Mouse (Mus musculus) heart, embryonic 15.5 days (tissue): ENCODE measurements around the gene Auts2. TPM values are rescaled to one million over a fixed set of nuclear protein-coding genes. Genes with fewer than 3 reads are reported as not detected.

Experiments used
- ATAC-seq: fragments of 200-750 bp; cut with Nextera tagmentation; replicated peaks from 2 replicates; pipeline ENCODE4 v1.8.0; 2017; ENCODE audit warnings: low read depth, moderate TSS enrichment; ENCODE audit not compliant: insufficient number of reproducible peaks, insufficient read depth, low FRiP score
- H3K27ac ChIP-seq: fragments of 300-500 bp; sonication (generic); 2 replicates; pipeline ENCODE4 v1.5.1; 2015; ENCODE audit warnings: mild to moderate bottlenecking, inconsistent platforms
- H3K27me3 ChIP-seq: fragments of 300-500 bp; sonication (generic); 2 replicates; pipeline ENCODE4 v1.6.1; 2015; ENCODE audit warnings: inconsistent platforms
- H3K36me3 ChIP-seq: fragments of 300-500 bp; sonication (generic); 2 replicates; pipeline ENCODE4 v1.6.1; 2015; ENCODE audit warnings: mild to moderate bottlenecking, inconsistent platforms
- H3K4me1 ChIP-seq: fragments of 300-500 bp; sonication (generic); replicated peaks from 2 replicates; pipeline ENCODE4 v1.6.1; 2015; ENCODE audit warnings: inconsistent platforms
- H3K4me2 ChIP-seq: fragments of 300-500 bp; sonication (generic); 2 replicates; pipeline ENCODE4 v1.6.1; 2015; ENCODE audit warnings: inconsistent platforms, mild to moderate bottlenecking, moderate library complexity
- H3K4me3 ChIP-seq: fragments of 300-500 bp; sonication (generic); 2 replicates; pipeline ENCODE4 v1.5.1; 2015; ENCODE audit warnings: mild to moderate bottlenecking, inconsistent platforms
- H3K9ac ChIP-seq: fragments of 300-500 bp; sonication (generic); 2 replicates; pipeline ENCODE4 v1.6.1; 2015; ENCODE audit warnings: mild to moderate bottlenecking, inconsistent platforms
- H3K9me3 ChIP-seq: fragments of 300-500 bp; sonication (generic); replicated peaks from 2 replicates; pipeline ENCODE4 v1.6.1; 2016; ENCODE audit warnings: inconsistent platforms
- WGBS: fragments of 180-500 bp; shearing (Covaris S2); methylation state at CpG from one replicate; pipeline ENCODE4 v1.1.7; 2015; ENCODE audit warnings: mixed read lengths; 5-methylcytosine and 5-hydroxymethylcytosine counted together
- polyA plus RNA-seq: library from polyadenylated mRNA; unstranded; fragments of >200 nt; fragmentation: Nextera tagmentation; extraction: Ambion mirVana; gene quantifications from 2 replicates; pipeline ENCODE4 v1.2.1, GENCODE M21; 2015

Gene Auts2
- polyA plus RNA-seq, 1 experiment from 2014 or later: 12.9 TPM

DNA sequence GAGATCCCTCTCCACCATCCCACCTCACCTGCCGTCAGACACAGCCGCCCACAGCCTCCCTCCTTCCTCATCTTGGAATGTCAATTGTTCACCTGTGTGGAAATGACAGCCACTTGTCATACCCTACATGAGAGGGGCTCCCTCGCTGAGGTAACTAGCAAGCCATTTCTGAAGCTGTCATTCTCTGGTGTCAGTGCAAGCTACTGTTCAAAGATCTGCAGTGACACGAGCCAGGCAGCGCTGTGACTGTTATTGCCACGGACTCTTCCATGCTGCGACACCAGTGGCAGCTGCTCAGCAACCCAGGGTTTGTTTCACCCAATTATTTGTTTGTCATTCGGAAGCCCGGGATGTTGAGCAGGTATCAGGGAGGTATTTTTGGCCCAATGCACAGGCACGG lies 1030.5 kb downstream of the Auts2 start:
- Histone ChIP-seq H3K4me2 (no peak overlapping the region), H3K9me3 (no peaks in the 10 kb centered on the region), H3K9ac (no peak overlapping the region), H3K36me3 (no peaks in the 10 kb centered on the region; the same call in 1 of the 2 replicates), H3K4me3 (no peak overlapping the region), H3K27ac (no peak overlapping the region), H3K4me1 (peaks cover 29% of the 10 kb centered on the region), H3K27me3 (no peaks in the 10 kb centered on the region)
- no peak for ATAC-seq
- 86% methylated on average over 10 of the region's 10 CpGs for WGBS

DNA sequence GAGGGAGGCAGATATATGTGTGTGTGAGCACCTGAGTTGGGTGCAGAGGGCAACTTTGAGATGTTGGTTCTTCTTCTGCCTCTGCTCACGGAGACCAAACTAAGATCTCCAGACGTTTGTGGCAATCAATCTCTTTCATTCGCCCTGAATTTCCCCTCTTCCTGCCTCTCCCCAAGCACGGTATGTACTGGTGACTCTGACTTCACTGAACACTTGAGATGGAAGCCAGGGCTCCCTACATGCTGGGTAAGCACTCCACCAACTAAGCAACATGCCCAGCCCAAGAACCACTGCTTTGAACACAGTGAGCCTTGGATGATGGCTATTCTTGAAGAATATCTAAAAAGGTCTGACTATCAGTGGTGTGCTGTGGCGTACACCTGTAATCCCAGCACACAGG lies 1032.5 kb downstream of the Auts2 start:
- Histone ChIP-seq H3K36me3 (no peaks in the 10 kb centered on the region; the same call in 1 of the 2 replicates), H3K27me3 (no peaks in the 10 kb centered on the region), H3K4me3 (no peak overlapping the region), H3K27ac (no peak overlapping the region), H3K4me1 (peaks cover 9% of the 10 kb centered on the region), H3K9me3 (no peaks in the 10 kb centered on the region), H3K9ac (no peak overlapping the region), H3K4me2 (no peak overlapping the region)
- ATAC-seq: no peak
- 68% methylated on average over 5 of the region's 5 CpGs for WGBS

DNA sequence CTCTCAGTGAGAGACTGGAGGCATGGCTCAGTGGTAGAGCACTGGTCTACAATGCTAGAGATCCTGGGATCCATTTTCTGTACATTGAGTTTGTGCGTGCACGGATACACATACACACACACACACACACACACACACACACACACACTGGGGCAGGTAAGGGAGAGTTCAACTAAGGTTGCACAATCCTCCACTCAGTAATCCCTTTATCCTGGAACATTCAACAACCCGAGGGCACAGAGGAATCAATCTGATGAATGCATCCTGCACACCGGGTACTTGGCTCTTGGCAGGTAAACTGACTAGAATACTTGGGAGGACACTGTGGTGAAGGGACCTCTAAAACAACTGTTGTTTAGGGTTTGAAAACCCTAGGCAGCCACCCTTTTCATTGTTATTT lies 1033.8 kb downstream of the Auts2 start:
- Histone ChIP-seq H3K36me3 (no peaks in the 10 kb centered on the region; the same call in 1 of the 2 replicates), H3K9ac (no peak overlapping the region), H3K27me3 (no peaks in the 10 kb centered on the region), H3K27ac (no peak overlapping the region), H3K9me3 (no peaks in the 10 kb centered on the region), H3K4me2 (no peak overlapping the region), H3K4me1 (peaks cover 4% of the 10 kb centered on the region; the same call in 1 of the 2 replicates), H3K4me3 (no peak overlapping the region)
- 79% methylated on average over 4 of the region's 4 CpGs for WGBS
- no peak for ATAC-seq

DNA sequence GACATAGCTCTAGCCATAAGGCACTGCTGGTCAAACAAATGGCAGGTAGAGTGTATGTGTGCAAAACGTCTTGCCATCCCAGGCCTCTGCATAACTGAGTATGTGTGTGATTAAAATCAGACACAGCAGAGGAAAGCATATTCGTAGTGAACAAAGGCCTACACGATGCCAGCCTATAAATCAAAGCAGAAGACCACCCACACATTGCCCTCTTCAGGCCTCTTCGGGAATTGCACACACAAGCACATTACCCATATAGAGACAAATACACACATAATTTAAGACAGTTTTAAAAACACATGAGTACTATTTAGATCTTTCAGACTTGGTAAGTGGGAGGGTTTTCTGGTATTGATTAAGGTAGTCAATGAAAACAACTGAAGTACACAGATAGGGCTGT lies 1044.3 kb downstream of the Auts2 start:
- Histone ChIP-seq H3K9me3 (no peaks in the 10 kb centered on the region), H3K4me3 (no peak overlapping the region), H3K27ac (no peak overlapping the region), H3K4me2 (no peak overlapping the region), H3K27me3 (no peaks in the 10 kb centered on the region), H3K4me1 (no peaks in the 10 kb centered on the region), H3K9ac (no peak overlapping the region), H3K36me3 (no peaks in the 10 kb centered on the region)
- 92% methylated on average over 4 of the region's 4 CpGs for WGBS
- ATAC-seq: no peak

DNA sequence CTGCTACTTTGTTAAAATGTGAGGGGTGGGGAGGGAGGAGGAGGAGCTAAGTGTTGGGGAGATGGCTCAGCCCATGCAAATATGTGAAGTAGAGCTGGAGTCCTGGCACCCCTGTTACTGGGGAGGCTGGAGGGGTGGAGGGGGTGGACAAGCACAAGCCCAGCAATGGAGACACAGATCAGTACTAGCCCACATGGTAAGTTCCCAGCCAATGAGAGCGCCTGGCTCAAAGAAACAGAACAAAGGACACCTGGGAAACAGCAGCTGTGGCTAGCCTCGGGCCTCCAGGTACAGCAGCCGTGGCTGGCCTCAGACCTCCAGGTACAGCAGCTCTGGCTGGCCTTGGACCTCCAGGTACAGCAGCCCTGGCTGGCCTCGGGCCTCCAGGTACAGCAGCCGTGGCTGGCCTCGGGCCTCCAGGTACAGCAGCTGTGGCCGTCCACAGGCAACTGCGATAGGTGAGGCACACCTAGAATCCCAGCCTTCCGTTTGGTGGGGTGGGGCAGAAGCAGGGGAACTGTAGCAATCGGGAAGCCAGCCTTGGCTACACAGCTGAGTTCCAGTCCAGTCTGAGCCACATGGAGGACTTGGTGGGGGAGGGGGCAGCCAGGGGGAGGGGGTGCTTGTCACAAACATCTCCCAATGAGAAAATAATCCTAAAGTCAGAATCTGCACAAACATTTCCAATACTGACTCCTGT lies 1046.5 kb downstream of the Auts2 start:
- H3K9me3 ChIP-seq: no peaks in the 10 kb centered on the region
- peaks cover 8% of the 10 kb centered on the region; the same call in 1 of the 2 replicates for H3K4me1 ChIP-seq
- 89% methylated on average over 10 of the region's 10 CpGs for WGBS
- H3K36me3 ChIP-seq: no peaks in the 10 kb centered on the region
- no peak overlapping the region for H3K9ac ChIP-seq
- no peak overlapping the region for H3K4me2 ChIP-seq
- 0 out of 2 replicates have a peak, but pooled peaks have one; percentile 18 for ATAC-seq
- no peaks in the 10 kb centered on the region for H3K27me3 ChIP-seq
- no peak overlapping the region for H3K4me3 ChIP-seq
- no peak overlapping the region for H3K27ac ChIP-seq

DNA sequence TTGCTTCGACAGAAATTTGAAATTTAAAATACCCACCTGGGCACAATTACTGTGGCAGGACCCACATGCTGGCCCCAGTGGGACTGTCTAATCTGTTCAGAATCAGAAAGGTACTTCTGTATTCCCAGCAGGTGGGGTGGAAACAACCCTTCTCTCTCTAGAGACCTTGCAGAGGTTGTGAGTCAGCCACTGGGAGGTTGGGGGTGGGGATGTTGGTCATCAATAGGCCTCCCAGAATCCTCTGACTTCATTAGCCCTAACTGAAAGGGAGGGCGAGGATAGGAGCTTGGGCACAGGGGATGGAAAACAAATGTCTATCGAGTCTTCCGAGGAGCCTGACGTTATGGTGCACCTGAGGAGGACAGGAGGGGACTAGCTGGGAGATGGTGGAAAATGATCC lies 1048.6 kb downstream of the Auts2 start:
- peaks cover 8% of the 10 kb centered on the region; the same call in 1 of the 2 replicates for H3K4me1 ChIP-seq
- H3K9me3 ChIP-seq: no peaks in the 10 kb centered on the region
- no peaks in the 10 kb centered on the region for H3K27me3 ChIP-seq
- ATAC-seq: no peak
- WGBS: 82% methylated on average over 5 of the region's 5 CpGs
- H3K9ac ChIP-seq: no peak overlapping the region
- no peaks in the 10 kb centered on the region for H3K36me3 ChIP-seq
- H3K4me2 ChIP-seq: no peak overlapping the region
- no peak overlapping the region for H3K27ac ChIP-seq
- no peak overlapping the region for H3K4me3 ChIP-seq

DNA sequence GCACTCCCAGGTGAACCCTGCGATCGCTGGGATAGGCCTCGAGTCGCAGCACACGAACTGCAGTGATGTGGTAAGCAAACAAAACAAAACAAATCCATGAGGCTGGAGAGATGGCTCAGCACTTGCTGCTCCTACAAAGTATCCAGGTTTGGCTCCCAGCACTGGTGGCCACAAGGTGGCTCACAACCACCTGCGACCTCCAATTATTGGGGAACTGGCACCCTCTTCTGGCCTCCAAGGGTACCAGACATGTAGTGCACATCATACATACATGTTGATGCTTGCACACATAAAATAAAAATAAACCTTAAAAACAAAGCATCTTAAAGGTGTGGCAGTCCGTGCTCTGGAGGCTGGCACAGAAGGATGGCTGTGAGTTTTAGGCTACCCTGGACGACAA lies 1050.6 kb downstream of the Auts2 start:
- H3K27ac ChIP-seq: no peak overlapping the region
- no peak overlapping the region for H3K4me3 ChIP-seq
- H3K4me1 ChIP-seq: peaks cover 9% of the 10 kb centered on the region
- no peaks in the 10 kb centered on the region for H3K9me3 ChIP-seq
- H3K36me3 ChIP-seq: no peaks in the 10 kb centered on the region
- H3K27me3 ChIP-seq: no peaks in the 10 kb centered on the region
- H3K9ac ChIP-seq: no peak overlapping the region
- 82% methylated on average over 8 of the region's 8 CpGs for WGBS
- no peak for ATAC-seq
- H3K4me2 ChIP-seq: no peak overlapping the region

DNA sequence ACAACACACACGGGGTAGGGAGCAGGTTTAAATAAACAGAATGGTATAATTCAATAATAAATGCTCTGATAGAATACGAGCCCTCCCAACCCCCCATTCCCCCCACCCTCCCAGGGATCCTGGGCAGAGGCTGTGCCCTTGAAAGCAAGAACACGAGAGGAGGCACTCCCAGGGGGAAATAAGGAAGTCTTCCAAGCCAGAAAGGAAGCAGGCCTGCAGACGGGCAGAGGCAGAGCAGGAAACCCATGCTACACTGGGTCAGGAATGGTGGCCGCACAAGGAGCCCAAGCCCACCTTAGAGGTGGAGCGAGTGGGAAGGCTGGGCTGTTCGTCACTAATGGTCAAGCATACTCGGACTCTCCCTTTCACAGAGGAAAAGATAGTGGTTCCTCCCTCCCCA lies 1051.3 kb downstream of the Auts2 start:
- H3K36me3 ChIP-seq: no peaks in the 10 kb centered on the region
- peaks cover 15% of the 10 kb centered on the region for H3K4me1 ChIP-seq
- H3K4me2 ChIP-seq: no peak overlapping the region
- no peaks in the 10 kb centered on the region for H3K9me3 ChIP-seq
- H3K27ac ChIP-seq: no peak overlapping the region
- no peaks in the 10 kb centered on the region for H3K27me3 ChIP-seq
- no peak overlapping the region for H3K9ac ChIP-seq
- 0 out of 2 replicates have a peak, but pooled peaks have one; percentile 44 for ATAC-seq
- 63% methylated on average over 8 of the region's 8 CpGs for WGBS
- no peak overlapping the region for H3K4me3 ChIP-seq

DNA sequence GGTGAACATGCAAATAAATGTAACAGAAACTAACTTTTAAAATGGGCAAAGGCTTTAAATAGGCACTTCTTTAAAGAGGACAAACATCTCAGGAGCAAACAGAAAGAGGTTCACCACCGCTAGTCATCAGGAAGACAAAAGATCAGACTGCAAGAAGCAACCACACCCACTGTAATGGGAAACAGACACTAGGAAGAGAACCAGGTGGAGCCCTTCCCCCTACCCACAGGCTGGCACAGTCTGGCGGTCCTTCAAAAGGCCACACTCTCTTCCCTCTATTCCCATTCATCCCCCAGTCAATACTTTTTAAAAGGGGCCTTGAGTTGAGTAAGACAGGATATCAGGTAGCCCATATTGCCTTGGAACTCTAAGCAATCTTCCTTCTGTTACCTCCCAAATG lies 1052.3 kb downstream of the Auts2 start:
- no peak overlapping the region for H3K4me3 ChIP-seq
- H3K9ac ChIP-seq: no peak overlapping the region
- ATAC-seq: no peak
- H3K27ac ChIP-seq: no peak overlapping the region
- peaks cover 19% of the 10 kb centered on the region for H3K4me1 ChIP-seq
- no peak overlapping the region for H3K4me2 ChIP-seq
- no peaks in the 10 kb centered on the region for H3K27me3 ChIP-seq
- WGBS: 88% methylated on average over 2 of the region's 2 CpGs
- no peaks in the 10 kb centered on the region for H3K36me3 ChIP-seq
- H3K9me3 ChIP-seq: no peaks in the 10 kb centered on the region

DNA sequence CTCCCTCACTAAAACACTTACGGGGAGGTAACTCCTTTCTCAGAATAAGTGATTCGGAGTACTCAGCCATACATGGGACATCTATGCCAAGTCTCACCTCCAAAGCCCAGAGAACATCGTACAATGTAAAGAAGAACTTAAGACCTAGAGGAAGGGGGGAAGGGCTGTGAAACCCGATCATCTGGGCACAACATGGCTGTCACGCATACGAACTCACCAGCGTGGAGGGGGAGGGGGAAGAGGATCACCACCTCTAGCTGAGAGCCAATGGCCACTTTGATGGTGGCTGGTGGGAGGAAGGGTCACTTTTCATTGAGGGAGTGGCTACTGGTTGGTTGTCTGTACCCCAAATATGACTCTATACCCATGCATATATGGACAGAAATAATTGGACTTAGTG lies 1053.3 kb downstream of the Auts2 start:
- H3K36me3 ChIP-seq: no peaks in the 10 kb centered on the region
- no peaks in the 10 kb centered on the region for H3K9me3 ChIP-seq
- H3K4me1 ChIP-seq: peaks cover 19% of the 10 kb centered on the region
- ATAC-seq: no peak
- 91% methylated on average over 7 of the region's 7 CpGs for WGBS
- no peaks in the 10 kb centered on the region for H3K27me3 ChIP-seq
- H3K4me3 ChIP-seq: no peak overlapping the region
- H3K9ac ChIP-seq: no peak overlapping the region
- H3K4me2 ChIP-seq: no peak overlapping the region
- H3K27ac ChIP-seq: no peak overlapping the region

DNA sequence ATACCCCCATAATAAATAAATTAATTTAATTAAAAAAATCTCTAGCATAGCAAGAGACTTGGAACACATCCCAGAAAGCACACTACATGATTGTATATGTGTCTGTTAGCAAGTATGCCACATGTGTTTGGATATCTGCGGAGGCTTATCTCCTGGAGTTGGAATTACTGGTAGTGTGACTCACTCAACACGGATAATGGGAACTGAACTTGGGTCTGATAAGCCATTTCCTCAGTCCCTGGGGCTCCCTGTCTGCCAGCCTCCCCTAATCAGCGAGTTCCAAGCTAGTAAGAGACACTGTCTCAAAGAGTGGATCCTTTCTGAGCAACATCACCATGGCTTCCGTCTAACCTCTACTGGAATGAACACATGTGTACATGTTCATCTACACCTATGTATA lies 1056.6 kb downstream of the Auts2 start:
- ATAC-seq: no peak
- H3K27me3 ChIP-seq: no peaks in the 10 kb centered on the region
- no peaks in the 10 kb centered on the region for H3K9me3 ChIP-seq
- 36% methylated on average over 4 of the region's 4 CpGs for WGBS
- H3K27ac ChIP-seq: no peak overlapping the region
- no peaks in the 10 kb centered on the region for H3K36me3 ChIP-seq
- no peak overlapping the region for H3K4me2 ChIP-seq
- peaks cover 11% of the 10 kb centered on the region; the same call in 1 of the 2 replicates for H3K4me1 ChIP-seq
- H3K9ac ChIP-seq: no peak overlapping the region
- no peak overlapping the region for H3K4me3 ChIP-seq

DNA sequence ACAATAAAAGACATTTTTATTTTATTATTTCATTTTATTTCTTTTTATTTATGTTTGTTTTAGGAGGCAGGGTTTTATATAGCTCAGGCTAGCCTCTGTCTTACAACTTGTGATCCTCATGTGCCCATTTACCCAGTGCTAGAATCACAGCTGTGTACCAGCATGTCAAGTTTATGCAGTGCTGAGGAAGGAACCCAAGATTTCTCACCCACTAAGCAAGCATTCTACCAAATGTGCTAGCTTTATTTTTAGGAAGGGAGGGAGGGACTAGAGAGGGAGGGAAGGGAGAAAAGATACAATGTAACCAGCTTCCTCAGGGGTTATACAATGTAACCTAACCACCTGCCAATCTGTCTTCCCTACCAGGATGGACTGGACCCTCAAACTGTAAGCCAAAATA lies 1067.9 kb downstream of the Auts2 start:
- no peak overlapping the region for H3K4me3 ChIP-seq
- H3K9me3 ChIP-seq: peaks cover 2% of the 10 kb centered on the region; the same call in 1 of the 2 replicates
- H3K36me3 ChIP-seq: peaks cover 43% of the 10 kb centered on the region
- no peak overlapping the region for H3K27ac ChIP-seq
- H3K9ac ChIP-seq: no peak overlapping the region
- H3K4me1 ChIP-seq: no peaks in the 10 kb centered on the region
- H3K4me2 ChIP-seq: no peak overlapping the region
- H3K27me3 ChIP-seq: no peaks in the 10 kb centered on the region
- no peak for ATAC-seq
